Mouse (Mus musculus): ENCODE measurements around the gene Gtf2a1l. TPM values are rescaled to one million over a fixed set of nuclear protein-coding genes. Genes with fewer than 3 reads are reported as not detected.

Gene Gtf2a1l
- polyA plus RNA-seq, 1 experiment, result 0.16 TPM

GRCm38 (mm10) chr17:88758003-88758437, 89.6 kb downstream of the Gtf2a1l start:
- whole genome bisulfite sequencing, result 13% methylated on average over 9 of the region's 9 CpGs
- Histone ChIP-seq H3K27ac (ENCODE audit: insufficient read depth, low read length) (no peak overlapping the region), H3K4me1 (ENCODE audit: control insufficient read depth, insufficient read depth, low read length) (no peaks in the 10 kb centered on the region), H3K27me3 (ENCODE audit: control insufficient read depth, insufficient read depth, low read length) (no peaks in the 10 kb centered on the region; the same call in 1 of the 2 replicates), H3K4me3 (replicated peaks; ENCODE audit: insufficient read depth, low read depth, low read length) (no peak overlapping the region)
- no peak for TF ChIP-seq POLR2A (IDR thresholded peaks at IDR 0.05; ENCODE audit: borderline replicate concordance, insufficient read depth, low read length)
- no peak for TF ChIP-seq CTCF (IDR thresholded peaks at IDR 0.05; ENCODE audit: borderline replicate concordance, insufficient read depth, low read depth, low read length)
- no peak for DNase-seq

DNA sequence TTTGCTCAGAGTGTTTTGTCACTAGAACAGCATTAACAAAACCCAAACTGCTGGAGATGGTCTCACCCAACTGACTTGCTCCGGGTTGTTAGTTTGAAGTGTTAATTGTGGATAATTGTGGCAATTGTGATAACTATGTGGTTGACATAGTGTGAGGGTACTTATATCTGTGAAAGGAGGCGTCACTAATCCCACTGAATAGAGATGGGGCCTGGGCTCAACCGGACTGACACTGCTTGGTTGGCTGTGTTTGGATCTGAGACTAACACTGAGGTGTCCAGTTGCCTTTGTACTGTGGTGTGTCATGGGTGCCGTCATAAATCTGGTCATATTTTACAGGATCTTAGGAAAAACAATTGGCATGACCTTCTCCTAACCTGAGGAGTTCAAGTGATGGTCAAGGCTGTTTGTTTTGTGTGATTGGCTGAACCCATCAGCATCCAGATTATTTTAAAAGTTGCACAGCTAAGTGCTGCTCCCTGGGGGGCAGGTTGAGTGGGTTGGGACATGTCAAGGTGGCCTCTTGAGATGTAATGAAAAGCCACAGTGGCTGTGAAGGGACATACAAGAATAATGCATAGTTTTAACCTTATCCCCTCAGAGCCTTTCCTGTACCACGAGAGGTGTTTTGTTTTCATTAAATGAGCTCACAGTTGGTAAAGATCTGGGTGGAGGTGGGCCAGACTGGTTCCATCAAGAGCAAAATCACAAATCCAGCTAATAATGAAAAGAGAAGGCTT, 95.1 kb downstream of the Gtf2a1l start:
- no peak for DNase-seq
- H3K4me1 ChIP-seq (ENCODE audit: control insufficient read depth, insufficient read depth, low read length), result no peaks in the 10 kb centered on the region
- H3K4me3 ChIP-seq (replicated peaks; ENCODE audit: insufficient read depth, low read depth, low read length), result no peak overlapping the region
- no peak overlapping the region for H3K27ac ChIP-seq (ENCODE audit: insufficient read depth, low read length)
- no peaks in the 10 kb centered on the region; the same call in 1 of the 2 replicates for H3K27me3 ChIP-seq (ENCODE audit: control insufficient read depth, insufficient read depth, low read length)
- TF ChIP-seq POLR2A (IDR thresholded peaks at IDR 0.05; ENCODE audit: borderline replicate concordance, insufficient read depth, low read length) (no peak), CTCF (IDR thresholded peaks at IDR 0.05; ENCODE audit: borderline replicate concordance, insufficient read depth, low read depth, low read length) (no peak)
- WGBS, result 44% methylated on average over 5 of the region's 5 CpGs

DNA sequence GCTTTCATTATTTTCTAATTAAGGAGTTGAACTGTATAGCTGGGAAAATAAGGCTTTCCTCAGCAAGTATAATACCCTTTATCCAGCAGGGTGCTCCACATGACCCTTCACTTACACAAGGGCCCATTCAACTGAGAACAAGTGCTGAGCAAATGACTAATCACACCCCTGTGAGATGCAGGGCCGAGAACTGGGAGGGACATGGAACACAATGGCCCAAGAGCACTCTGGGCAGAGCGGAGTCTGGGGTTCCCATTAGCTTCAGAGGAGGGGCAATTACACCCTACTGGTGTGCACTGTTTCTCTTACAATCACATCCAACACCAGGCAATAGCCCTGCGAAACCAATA, 95.7 kb downstream of the Gtf2a1l start:
- 48% methylated on average over 3 of the region's 3 CpGs for WGBS
- H3K4me3 ChIP-seq (replicated peaks; ENCODE audit: insufficient read depth, low read depth, low read length), result no peak overlapping the region
- H3K27me3 ChIP-seq (ENCODE audit: control insufficient read depth, insufficient read depth, low read length), result no peaks in the 10 kb centered on the region
- no peak overlapping the region for H3K27ac ChIP-seq (ENCODE audit: insufficient read depth, low read length)
- DNase-seq, result no peak
- no peaks in the 10 kb centered on the region for H3K4me1 ChIP-seq (ENCODE audit: control insufficient read depth, insufficient read depth, low read length)
- TF ChIP-seq CTCF (IDR thresholded peaks at IDR 0.05; ENCODE audit: borderline replicate concordance, insufficient read depth, low read depth, low read length), result no peak
- TF ChIP-seq POLR2A (IDR thresholded peaks at IDR 0.05; ENCODE audit: borderline replicate concordance, insufficient read depth, low read length), result no peak

Other genes with a start within 250 kb of the Gtf2a1l start
- gene Foxn2, start 227.9 kb upstream of the Gtf2a1l start, polyA plus RNA-seq (2012; rRNA removed), result 20.1 and 21.5 TPM in 2 replicates
- 78.9 and 84.8 TPM in 2 replicates for gene Ppp1r21, start 138.5 kb upstream of the Gtf2a1l start, polyA plus RNA-seq (2012; rRNA removed)
- 2.9 and 4.2 TPM in 2 replicates for gene Ston1, start 71.0 kb upstream of the Gtf2a1l start, polyA plus RNA-seq (2012; rRNA removed)
- gene Lhcgr, start 123.3 kb downstream of the Gtf2a1l start, polyA plus RNA-seq (2012; rRNA removed), result 0.19 and 0.23 TPM in 2 replicates